Mouse (Mus musculus) lung, adult 18-20 months (tissue): ENCODE measurements around the gene Ncapg.
A peak's percentile ranks its signal among the peaks of the same experiment; 100 is the strongest.
"Not testable (repeated sequence)": the region's sequence is repeated elsewhere in the genome, so short reads cannot be mapped to it uniquely, and the experiment has no call there.

Experiments
- DNase-seq, 2 experiments: peaks; one replicate each; pipeline ENCODE4 v3.0.0; 2022; ENCODE audit warnings: mixed read lengths in 2 of 2

Gene Ncapg

GRCm38 (mm10) chr5:45669598-45670279, at the start of gene Ncapg:
Gene Ncapg (plus strand): TSS chr5:45669919.
- DNase-seq = peak; percentile 99

GRCm38 (mm10) chr5:45621511-45621910, 48.2 kb upstream of the Ncapg start:
- no peak for DNase-seq

GRCm38 (mm10) chr5:45627771-45628170, 41.9 kb upstream of the Ncapg start:
- no peak for DNase-seq

GRCm38 (mm10) chr5:45629470-45629869, 40.2 kb upstream of the Ncapg start:
- DNase-seq = no peak

GRCm38 (mm10) chr5:45638378-45638777, 31.3 kb upstream of the Ncapg start:
- no peak for DNase-seq

GRCm38 (mm10) chr5:45638806-45639714, 30.7 kb upstream of the Ncapg start, which contains the start of gene Fam184b:
Gene Fam184b (minus strand): TSS chr5:45639614.
- DNase-seq = peak; percentile 42 to 45

- no peak for DNase-seq
These were observed 30.0 kb upstream of the Ncapg start for GRCm38 (mm10) chr5:45639715-45640092.

- no peak for DNase-seq
These were observed 18.6 kb upstream of the Ncapg start for GRCm38 (mm10) chr5:45651026-45651703.

- not testable (repeated sequence) for DNase-seq
These were observed 11.3 kb upstream of the Ncapg start for GRCm38 (mm10) chr5:45658406-45658805.

- DNase-seq = no peak
These were observed 1.4 kb upstream of the Ncapg start for GRCm38 (mm10) chr5:45668324-45668723.

GRCm38 (mm10) chr5:45668831-45669230, 888 bp upstream of the Ncapg start:
- DNase-seq = no peak

GRCm38 (mm10) chr5:45669234-45669597, 503 bp upstream of the Ncapg start:
- DNase-seq = no peak

GRCm38 (mm10) chr5:45670280-45670670, 556 bp downstream of the Ncapg start:
- no peak for DNase-seq

GRCm38 (mm10) chr5:45670894-45671494, 1.3 kb downstream of the Ncapg start:
- no peak for DNase-seq

GRCm38 (mm10) chr5:45675032-45675431, 5.3 kb downstream of the Ncapg start:
- no peak for DNase-seq

- DNase-seq = no peak
These were observed 7.9 kb downstream of the Ncapg start for GRCm38 (mm10) chr5:45677639-45678038.

GRCm38 (mm10) chr5:45679955-45680354, 10.2 kb downstream of the Ncapg start:
- DNase-seq = no peak

- DNase-seq = no peak
These were observed 13.7 kb downstream of the Ncapg start for GRCm38 (mm10) chr5:45683388-45683787.

GRCm38 (mm10) chr5:45685243-45685642, 15.5 kb downstream of the Ncapg start:
- no peak for DNase-seq

GRCm38 (mm10) chr5:45686223-45686622, 16.5 kb downstream of the Ncapg start:
- no peak for DNase-seq

- DNase-seq = no peak
These were observed 19.4 kb downstream of the Ncapg start for GRCm38 (mm10) chr5:45689152-45689551.

GRCm38 (mm10) chr5:45690802-45691201, 21.1 kb downstream of the Ncapg start:
- DNase-seq = no peak

- no peak for DNase-seq
These were observed 22.0 kb downstream of the Ncapg start for GRCm38 (mm10) chr5:45691678-45692077.
